Mouse (Mus musculus) heart, embryonic 13.5 days (tissue): ENCODE measurements around the gene Arrb1. TPM values are rescaled to one million over a fixed set of nuclear protein-coding genes. Genes with fewer than 3 reads are reported as not detected.

Source experiments
- ATAC-seq: fragments of 200-750 bp; cut with Nextera tagmentation; 2 replicates; pipeline ENCODE4 v1.8.0; 2017; ENCODE audit warnings: moderate TSS enrichment; ENCODE audit not compliant: insufficient number of reproducible peaks, low FRiP score, low TSS enrichment; ENCODE audit errors: extremely low read depth
- H3K27ac ChIP-seq: fragments of 300-500 bp; sonication (generic); replicated peaks from 2 replicates; pipeline ENCODE4 v1.5.1; 2015; ENCODE audit warnings: moderate library complexity, mild to moderate bottlenecking, inconsistent platforms
- H3K27me3 ChIP-seq: fragments of 300-500 bp; sonication (generic); replicated peaks from 2 replicates; pipeline ENCODE4 v1.6.1; 2015; ENCODE audit warnings: mild to moderate bottlenecking, inconsistent platforms
- H3K36me3 ChIP-seq: fragments of 300-500 bp; sonication (generic); 2 replicates; pipeline ENCODE4 v1.6.1; 2015; ENCODE audit warnings: mild to moderate bottlenecking, inconsistent platforms
- H3K4me1 ChIP-seq: fragments of 300-500 bp; sonication (generic); 2 replicates; pipeline ENCODE4 v1.6.1; 2015; ENCODE audit warnings: inconsistent platforms
- H3K4me2 ChIP-seq: fragments of 300-500 bp; sonication (generic); 2 replicates; pipeline ENCODE4 v1.6.1; 2015; ENCODE audit warnings: inconsistent platforms, mild to moderate bottlenecking, moderate library complexity
- H3K4me3 ChIP-seq: fragments of 300-500 bp; sonication (generic); 2 replicates; pipeline ENCODE4 v1.5.1; 2015; ENCODE audit warnings: moderate library complexity, mild to moderate bottlenecking, inconsistent platforms
- H3K9ac ChIP-seq: fragments of 300-500 bp; sonication (generic); 2 replicates; pipeline ENCODE4 v1.6.1; 2015; ENCODE audit warnings: inconsistent platforms, mild to moderate bottlenecking, moderate library complexity
- H3K9me3 ChIP-seq: fragments of 300-500 bp; sonication (generic); 2 replicates; pipeline ENCODE4 v1.6.1; 2016; ENCODE audit warnings: inconsistent platforms
- WGBS: fragments of 180-500 bp; shearing (Covaris S2); methylation state at CpG from one replicate; pipeline ENCODE4 v1.1.7; 2015; ENCODE audit warnings: mixed read lengths; 5-methylcytosine and 5-hydroxymethylcytosine counted together
- microRNA counts: library from miRNA; unstranded; fragments of <30 nt; microRNA quantifications from one replicate; lab custom pipeline; 2016
- microRNA-seq: library from miRNA; unstranded; fragments of <30 nt; microRNA quantifications from one replicate; pipeline ENCODE4, GENCODE M21; 2016
- polyA plus RNA-seq: library from polyadenylated mRNA; unstranded; fragments of >200 nt; fragmentation: Nextera tagmentation; extraction: Ambion mirVana; gene quantifications from 2 replicates; pipeline ENCODE4 v1.2.1, GENCODE M21; 2015

The Arrb1 gene
- polyA plus RNA-seq, 1 experiment from 2014 or later = 6.8 TPM

GRCm38 (mm10) chr7:99641245-99641644 is 106.0 kb downstream of the Arrb1 start:
- ATAC-seq = no peak
- 31% methylated on average over 4 of the region's 4 CpGs for WGBS
- Histone ChIP-seq H3K4me2 (no peak overlapping the region), H3K9ac (no peak overlapping the region), H3K27ac (no peak overlapping the region), H3K4me1 (peaks cover 14% of the 10 kb centered on the region), H3K36me3 (no peaks in the 10 kb centered on the region), H3K27me3 (peaks cover 47% of the 10 kb centered on the region), H3K9me3 (no peaks in the 10 kb centered on the region), H3K4me3 (no peak overlapping the region)

GRCm38 (mm10) chr7:99642078-99642477 is 106.8 kb downstream of the Arrb1 start:
- peaks cover 14% of the 10 kb centered on the region for H3K4me1 ChIP-seq
- no peak overlapping the region for H3K4me3 ChIP-seq
- peaks cover 45% of the 10 kb centered on the region for H3K27me3 ChIP-seq
- H3K9me3 ChIP-seq = no peaks in the 10 kb centered on the region
- no peaks in the 10 kb centered on the region for H3K36me3 ChIP-seq
- ATAC-seq = no peak
- H3K27ac ChIP-seq = no peak overlapping the region
- WGBS = 7% methylated on average over 3 of the region's 3 CpGs
- no peak overlapping the region for H3K4me2 ChIP-seq
- no peak overlapping the region for H3K9ac ChIP-seq

- no peak for ATAC-seq
- no peak overlapping the region for H3K27ac ChIP-seq
- no peaks in the 10 kb centered on the region for H3K9me3 ChIP-seq
- 80% methylated on average over 7 of the region's 7 CpGs for WGBS
- H3K4me3 ChIP-seq = no peak overlapping the region
- H3K27me3 ChIP-seq = peaks cover 40% of the 10 kb centered on the region
- H3K4me2 ChIP-seq = no peak overlapping the region
- H3K4me1 ChIP-seq = peaks cover 18% of the 10 kb centered on the region
- H3K9ac ChIP-seq = no peak overlapping the region
- no peaks in the 10 kb centered on the region for H3K36me3 ChIP-seq
Observed at GRCm38 (mm10) chr7:99644701-99645100, 109.4 kb downstream of the Arrb1 start.

GRCm38 (mm10) chr7:99648623-99649022 is 113.4 kb downstream of the Arrb1 start:
- Histone ChIP-seq H3K9ac (no peak overlapping the region), H3K27me3 (peaks cover 40% of the 10 kb centered on the region), H3K27ac (no peak overlapping the region), H3K4me1 (peaks cover 3% of the 10 kb centered on the region; the same call in 1 of the 2 replicates), H3K36me3 (no peaks in the 10 kb centered on the region), H3K4me3 (no peak overlapping the region), H3K9me3 (no peaks in the 10 kb centered on the region), H3K4me2 (no peak overlapping the region)
- WGBS = under 1% methylated on average over 6 of the region's 6 CpGs
- ATAC-seq = no peak

- no peaks in the 10 kb centered on the region for H3K9me3 ChIP-seq
- no peak overlapping the region for H3K9ac ChIP-seq
- H3K4me2 ChIP-seq = no peak overlapping the region
- no peaks in the 10 kb centered on the region for H3K36me3 ChIP-seq
- peaks cover 3% of the 10 kb centered on the region; the same call in 1 of the 2 replicates for H3K4me1 ChIP-seq
- ATAC-seq = no peak
- no peak overlapping the region for H3K27ac ChIP-seq
- WGBS = 55% methylated on average over 4 of the region's 4 CpGs
- H3K4me3 ChIP-seq = no peak overlapping the region
- H3K27me3 ChIP-seq = peaks cover 41% of the 10 kb centered on the region
Observed at GRCm38 (mm10) chr7:99649585-99649984, 114.3 kb downstream of the Arrb1 start.

- no peak overlapping the region for H3K27ac ChIP-seq
- WGBS = 46% methylated on average over 11 of the region's 11 CpGs
- H3K27me3 ChIP-seq = peaks cover 70% of the 10 kb centered on the region
- no peak overlapping the region for H3K4me3 ChIP-seq
- H3K4me2 ChIP-seq = no peak overlapping the region
- H3K4me1 ChIP-seq = no peaks in the 10 kb centered on the region
- no peaks in the 10 kb centered on the region for H3K36me3 ChIP-seq
- H3K9me3 ChIP-seq = no peaks in the 10 kb centered on the region
- no peak overlapping the region for H3K9ac ChIP-seq
- no peak for ATAC-seq
Observed at GRCm38 (mm10) chr7:99654244-99654643, 119.0 kb downstream of the Arrb1 start.

MicroRNAs encoded within 50 kb of the gene (microRNA counts, 519-probe panel; counts per million panel counts)
- 209 counts per million, percentile 61 among the panel's probes with 10 or more counts for microRNA mmu-miR-326 (lab: Ali Mortazavi, UCI)

Small RNA genes lying within 50 kb of the gene (microRNA-seq; reads per million reads assigned to microRNA genes)
- gene Mir326 = 26.7 reads per million, percentile 38 among the genes with 10 or more reads in this experiment

Other genes with a start within 250 kb of the Arrb1 start
- 1,205 and 1,287 TPM in 2 replicates for gene Serpinh1, start 182.2 kb upstream of the Arrb1 start, polyA plus RNA-seq
- gene Gdpd5, start 154.1 kb upstream of the Arrb1 start, polyA plus RNA-seq = 25.3 and 25.4 TPM in 2 replicates
- gene Klhl35, start 69.5 kb upstream of the Arrb1 start, polyA plus RNA-seq = 0.45 and 0.84 TPM in 2 replicates
- gene Rps3, start 51.7 kb upstream of the Arrb1 start, polyA plus RNA-seq = 492 and 539 TPM in 2 replicates
- 0.78 and 1.7 TPM in 2 replicates for gene Tpbgl, start 91.6 kb downstream of the Arrb1 start, polyA plus RNA-seq
- 1.6 TPM in 2 replicates for gene Slco2b1, start 175.9 kb downstream of the Arrb1 start, polyA plus RNA-seq
- gene Olfr520, start 194.8 kb downstream of the Arrb1 start, polyA plus RNA-seq = not detected in 2 replicates
- gene Olfr521, start 228.0 kb downstream of the Arrb1 start, polyA plus RNA-seq = not detected in 2 replicates